Mouse (Mus musculus) thymus, adult 2 months (tissue): Measurements from ENCODE around the gene Ttc39a. TPM values are rescaled to one million over a fixed set of nuclear protein-coding genes. Genes with fewer than 3 reads are reported as not detected.
"Not testable (repeated sequence)": the region's sequence is repeated elsewhere in the genome, so short reads cannot be mapped to it uniquely, and the experiment has no call there.

Source experiments
- DNase-seq: peaks from one replicate; pipeline ENCODE4 v3.0.0; 2021
- H3K27ac ChIP-seq: fragments of 200-500 bp; 2 replicates; pipeline ENCODE4 v1.5.1; 2012; ENCODE audit warnings: low read length, control low read depth; ENCODE audit not compliant: control insufficient read depth, insufficient read depth
- H3K27me3 ChIP-seq: fragments of 200-500 bp; 2 replicates; pipeline ENCODE4 v1.6.1; 2012; ENCODE audit warnings: mild to moderate bottlenecking, low read length, moderate library complexity, mixed read lengths; ENCODE audit not compliant: control insufficient read depth, insufficient read depth
- H3K36me3 ChIP-seq: fragments of 200-500 bp; 2 replicates; pipeline ENCODE4 v1.6.1; 2012; ENCODE audit warnings: mild to moderate bottlenecking, low read length, moderate library complexity; ENCODE audit not compliant: control insufficient read depth, insufficient read depth
- H3K4me1 ChIP-seq: fragments of 200-500 bp; replicated peaks from 2 replicates; pipeline ENCODE4 v1.6.1; 2012; ENCODE audit warnings: low read length; ENCODE audit not compliant: control insufficient read depth, insufficient read depth
- H3K4me3 ChIP-seq: fragments of 200-500 bp; 2 replicates; pipeline ENCODE4 v1.5.1; 2012; ENCODE audit warnings: mild to moderate bottlenecking, low read length, control low read depth, moderate library complexity; ENCODE audit not compliant: control insufficient read depth, insufficient read depth
- CTCF ChIP-seq: fragments of 200-500 bp; IDR thresholded peaks from 2 replicates; pipeline ENCODE4 v1.5.1; 2012; ENCODE audit warnings: mild to moderate bottlenecking, control low read depth, low read length, moderate library complexity, borderline replicate concordance; ENCODE audit not compliant: control insufficient read depth, poor library complexity, insufficient read depth; ENCODE audit errors: extremely low read depth
- POLR2A ChIP-seq: fragments of 200-500 bp; IDR thresholded peaks from 2 replicates; pipeline ENCODE4 v1.6.1; 2012; ENCODE audit warnings: mild to moderate bottlenecking, low read length, control low read depth, moderate library complexity; ENCODE audit not compliant: control insufficient read depth, poor library complexity, insufficient read depth; ENCODE audit errors: extremely low read depth
- WGBS: fragments of 180-500 bp; shearing (Covaris S2); methylation state at CpG from one replicate; pipeline ENCODE4 v1.1.7; 2018; 5-methylcytosine and 5-hydroxymethylcytosine counted together
- polyA plus RNA-seq: library from polyadenylated mRNA; depleted of rRNA; stranded (reverse); fragments of >200 nt; gene quantifications from 2 replicates; pipeline ENCODE4 v1.2.3, GENCODE M21; 2012

The Ttc39a gene
- polyA plus RNA-seq, 1 experiment, result 15.0 TPM

- Histone ChIP-seq H3K36me3 (no peaks in the 10 kb centered on the region), H3K27ac (no peak overlapping the region), H3K4me3 (no peak overlapping the region), H3K27me3 (no peaks in the 10 kb centered on the region; the same call in 1 of the 2 replicates), H3K4me1 (no peaks in the 10 kb centered on the region)
- no peak for TF ChIP-seq CTCF
- no peak for TF ChIP-seq POLR2A
- 23% methylated on average over 13 of the region's 13 CpGs for WGBS
- DNase-seq, result no peak
Measured at GRCm38 (mm10) chr4:109394314-109395074, 11.9 kb upstream of the Ttc39a start.

DNA sequence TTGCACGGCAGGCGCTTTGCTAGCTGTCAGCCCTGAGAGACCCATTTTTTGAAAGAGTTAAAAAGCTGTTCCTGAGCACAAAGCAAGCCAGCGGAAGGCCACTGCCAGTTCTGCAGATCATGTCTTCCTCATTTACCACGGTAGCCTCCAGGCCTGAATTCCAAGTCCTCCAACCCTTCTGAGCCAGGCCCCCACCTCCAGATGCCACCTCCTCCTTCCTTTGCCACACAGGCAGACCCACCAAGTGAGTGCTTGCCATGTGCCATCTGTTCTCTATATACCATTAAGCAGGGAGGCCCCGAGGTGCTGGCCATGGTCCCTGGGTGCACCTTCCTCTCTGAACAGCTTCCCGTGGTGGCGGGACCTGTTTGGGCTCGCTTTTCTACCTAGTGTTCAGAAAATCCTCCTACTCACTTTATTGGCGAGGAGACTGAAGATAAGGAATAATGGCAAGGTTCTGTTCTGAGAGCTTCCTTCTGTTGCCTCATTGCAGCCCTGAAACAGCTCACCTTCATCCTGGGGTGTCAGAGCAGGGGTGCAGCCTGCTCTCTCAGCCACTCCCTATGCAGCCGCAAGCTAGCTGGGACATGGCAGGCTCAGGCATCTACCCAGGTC is 6.0 kb upstream of the Ttc39a start:
- no peaks in the 10 kb centered on the region for H3K36me3 ChIP-seq
- no peak for TF ChIP-seq POLR2A
- no peak for TF ChIP-seq CTCF
- H3K4me1 ChIP-seq, result no peaks in the 10 kb centered on the region
- WGBS, result 84% methylated on average over 10 of the region's 10 CpGs
- no peak for DNase-seq
- no peak overlapping the region for H3K4me3 ChIP-seq
- H3K27ac ChIP-seq, result no peak overlapping the region
- no peaks in the 10 kb centered on the region; the same call in 1 of the 2 replicates for H3K27me3 ChIP-seq

GRCm38 (mm10) chr4:109401176-109401689 is 5.2 kb upstream of the Ttc39a start:
- H3K27ac ChIP-seq, result no peak overlapping the region
- TF ChIP-seq POLR2A (no peak), CTCF (no peak)
- 84% methylated on average over 5 of the region's 5 CpGs for WGBS

GRCm38 (mm10) chr4:109404908-109405307 is 1.5 kb upstream of the Ttc39a start:
- WGBS, result 92% methylated on average over 3 of the region's 3 CpGs
- H3K27me3 ChIP-seq, result peaks cover 13% of the 10 kb centered on the region; the same call in 1 of the 2 replicates
- not testable (repeated sequence) for H3K4me1 ChIP-seq, H3K36me3 ChIP-seq, H3K27ac ChIP-seq, H3K4me3 ChIP-seq, DNase-seq

More at GRCm38 (mm10) chr4:109401176-109401689, 5.2 kb upstream of the Ttc39a start:
- H3K4me1 ChIP-seq, result no peaks in the 10 kb centered on the region
- H3K27me3 ChIP-seq, result peaks cover 2% of the 10 kb centered on the region; the same call in 1 of the 2 replicates
- H3K4me3 ChIP-seq, result no peak overlapping the region
- H3K36me3 ChIP-seq, result no peaks in the 10 kb centered on the region
- DNase-seq, result no peak

GRCm38 (mm10) chr4:109405415-109405814 is 1.0 kb upstream of the Ttc39a start:
- Histone ChIP-seq H3K4me1 (no peaks in the 10 kb centered on the region), H3K4me3 (no peak overlapping the region), H3K27ac (no peak overlapping the region), H3K27me3 (peaks cover 13% of the 10 kb centered on the region; the same call in 1 of the 2 replicates), H3K36me3 (no peaks in the 10 kb centered on the region)
- WGBS, result 80% methylated on average over 8 of the region's 8 CpGs
- no peak for TF ChIP-seq CTCF
- TF ChIP-seq POLR2A, result no peak
- no peak for DNase-seq

GRCm38 (mm10) chr4:109406054-109406485 is 353 bp upstream of the Ttc39a start:
- Histone ChIP-seq H3K27me3 (peaks cover 13% of the 10 kb centered on the region; the same call in 1 of the 2 replicates), H3K36me3 (no peaks in the 10 kb centered on the region), H3K27ac (no peak overlapping the region), H3K4me1 (no peaks in the 10 kb centered on the region), H3K4me3 (no peak overlapping the region)
- 2% methylated on average over 3 of the region's 3 CpGs for WGBS
- no peak for TF ChIP-seq CTCF
- TF ChIP-seq POLR2A, result no peak
- DNase-seq, result no peak

GRCm38 (mm10) chr4:109407176-109407520 is 725 bp downstream of the Ttc39a start:
- Histone ChIP-seq H3K4me1 (no peaks in the 10 kb centered on the region), H3K27me3 (peaks cover 13% of the 10 kb centered on the region; the same call in 1 of the 2 replicates), H3K36me3 (no peaks in the 10 kb centered on the region), H3K27ac (no peak overlapping the region), H3K4me3 (no peak overlapping the region)
- WGBS, result 6% methylated on average over 24 of the region's 24 CpGs
- TF ChIP-seq POLR2A (no peak), CTCF (no peak)
- DNase-seq, result no peak
